Mouse (Mus musculus) T-helper 2 cell (primary cell): ENCODE measurements around the gene Zfp111.

Experiments used
- in situ Hi-C: fragments of 300-600 bp; cut with MboI, MseI; formaldehyde crosslinking; loops from one replicate; pipeline ENCODE4 v1.15.1; 2025; ENCODE audit warnings: high pct_unique_total_duplicates

The Zfp111 gene

DNA sequence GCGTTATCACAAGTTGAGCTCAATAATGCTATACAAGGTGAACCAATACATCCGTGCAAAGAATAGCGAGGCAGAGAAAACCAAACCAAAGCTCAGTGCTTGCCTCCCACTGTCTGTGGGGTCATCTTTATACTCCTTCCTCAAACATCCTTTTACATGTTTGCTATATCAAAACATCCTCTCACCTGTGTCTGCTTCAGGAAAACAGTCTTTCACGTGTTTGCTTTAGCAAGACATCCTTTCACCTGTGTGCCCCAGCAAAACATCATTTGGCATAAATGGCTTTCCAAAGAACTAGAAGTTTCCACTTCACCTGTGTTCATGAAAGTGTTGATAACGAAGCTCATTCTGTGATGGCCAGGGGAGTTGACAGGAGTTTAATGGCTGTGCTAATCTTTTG lies at the start of gene Zfp111:
Zfp111 (minus strand) TSS at position 101 of the 400 bp plus-strand sequence.
- in situ Hi-C loops = no loop called here

DNA sequence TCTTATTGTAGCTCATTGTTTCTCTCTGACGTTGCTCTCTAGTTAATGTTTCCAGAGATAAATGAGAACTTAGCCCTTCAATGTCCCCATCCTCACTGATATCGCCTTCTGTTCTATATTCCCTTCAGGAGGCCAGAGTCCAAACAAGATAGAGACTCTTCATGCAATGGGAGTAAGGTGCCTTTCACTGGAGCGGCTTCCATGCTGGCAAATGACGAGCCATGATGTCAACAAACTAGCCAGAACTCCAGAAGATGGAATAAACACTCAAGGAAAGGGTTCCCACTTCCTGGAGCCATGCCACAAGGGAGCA lies 48.7 kb upstream of the Zfp111 start:
- in situ Hi-C loops = no loop called here

DNA sequence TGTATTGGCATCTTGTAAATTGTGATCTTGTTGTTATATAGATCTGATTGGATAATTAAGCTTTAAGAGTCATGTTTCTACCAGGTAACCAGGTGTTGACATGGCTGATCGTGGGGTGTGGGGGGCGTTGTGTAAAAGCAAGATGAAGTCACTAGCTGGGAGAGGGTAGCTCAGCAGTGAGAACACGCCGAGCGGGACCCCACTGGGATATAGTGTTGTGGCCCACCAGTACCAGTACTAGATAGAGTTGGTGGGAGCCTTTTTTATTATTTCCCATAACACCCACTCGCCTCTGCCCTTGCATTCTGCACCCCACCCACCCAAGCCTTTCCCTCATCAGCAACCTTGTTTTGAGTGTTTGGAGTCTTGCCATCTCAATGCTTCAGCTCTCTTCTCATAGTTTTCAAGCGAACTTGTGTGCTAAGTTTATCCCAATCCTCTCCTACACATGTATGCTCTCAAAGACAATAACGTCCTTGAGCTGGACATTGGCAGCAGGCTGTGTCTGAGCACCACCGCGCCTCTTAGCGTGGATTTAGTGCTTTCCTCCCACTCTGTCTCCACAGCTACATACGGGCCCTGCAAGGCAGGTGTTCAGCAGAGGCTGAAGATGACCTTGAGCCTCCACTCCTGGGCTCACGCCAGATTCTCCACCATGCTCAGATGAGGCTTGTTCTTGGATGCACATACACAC lies 48.2 kb upstream of the Zfp111 start:
- in situ Hi-C loops = no loop called here

- in situ Hi-C loops = no loop called here
Observed at GRCm38 (mm10) chr7:24254633-24255474, 43.6 kb upstream of the Zfp111 start, which contains the start of gene Zfp108. Zfp108 (plus strand) TSS chr7:24254794.

DNA sequence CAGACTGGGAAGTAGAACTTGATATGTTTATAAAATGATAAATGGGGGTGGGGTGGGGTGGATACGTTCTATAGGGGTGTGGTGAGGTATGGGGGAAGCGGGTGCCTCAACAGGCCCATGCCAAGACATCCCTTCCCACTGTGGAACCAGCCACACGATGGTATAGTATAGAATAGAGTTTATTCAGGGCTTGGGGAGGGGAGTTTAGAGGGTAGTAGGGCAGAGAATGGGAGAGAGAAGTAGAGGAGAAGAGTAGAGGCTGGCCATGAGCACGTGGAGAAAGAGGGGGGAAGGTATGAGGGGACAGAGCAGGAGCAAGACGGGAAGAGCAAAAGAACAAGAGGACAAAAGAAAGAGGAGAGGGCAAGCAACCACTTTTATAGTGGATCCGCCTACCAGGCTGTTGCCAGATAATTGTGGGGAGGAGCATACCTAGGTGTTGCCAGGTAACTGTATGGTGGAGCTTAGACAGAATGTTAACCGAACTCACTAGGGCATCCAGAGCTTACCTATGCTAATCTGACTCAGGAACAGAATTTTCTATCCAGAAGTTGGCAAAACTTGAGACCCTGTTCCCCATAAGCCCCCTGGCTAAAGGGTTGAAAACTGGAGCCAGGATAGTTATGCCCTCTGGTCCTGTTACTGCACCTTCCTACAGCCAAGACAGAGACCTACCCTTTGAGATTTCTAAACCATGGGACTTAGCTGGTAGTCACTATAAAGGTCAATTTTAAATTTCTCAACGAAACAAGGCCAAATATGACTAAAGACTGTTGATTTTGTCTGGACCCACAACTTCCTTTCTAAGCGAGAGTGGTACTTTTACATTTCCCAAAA lies 42.8 kb upstream of the Zfp111 start:
- in situ Hi-C loops = no loop called here

DNA sequence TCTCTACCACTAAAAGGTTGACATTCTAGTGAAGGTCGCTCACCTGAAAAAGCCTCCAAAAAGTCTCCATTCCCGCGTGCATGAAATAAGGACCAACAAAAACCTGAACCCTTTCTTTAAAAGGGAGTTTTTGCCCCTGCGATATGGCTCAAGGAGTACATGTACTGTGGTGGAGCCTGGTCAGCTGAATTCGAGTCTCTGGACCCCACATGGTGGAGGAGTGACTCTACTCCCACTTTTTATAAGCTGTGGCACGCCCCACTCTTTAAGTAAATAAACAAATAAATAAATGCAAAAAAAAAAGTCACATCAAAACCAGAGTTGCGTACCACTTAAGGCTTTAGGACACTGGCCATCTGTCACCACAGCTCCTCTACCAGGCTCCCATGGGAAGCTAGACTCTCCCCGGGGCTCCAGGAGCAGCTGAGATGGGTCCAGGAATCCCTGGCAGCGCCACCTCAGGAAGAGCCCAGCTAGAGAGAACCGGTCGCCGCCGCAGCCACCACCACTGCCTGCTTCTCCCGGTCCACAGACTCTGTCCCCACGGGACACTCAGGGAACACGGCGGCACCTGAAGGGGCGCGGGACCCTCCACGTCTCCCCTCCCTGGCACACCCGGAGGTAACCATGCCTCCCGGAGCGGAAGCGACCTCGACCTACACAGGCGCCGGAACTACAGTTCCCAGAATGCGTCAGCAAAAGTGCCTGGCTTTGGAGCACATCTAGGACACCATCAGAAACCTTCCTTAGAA lies 26.0 kb upstream of the Zfp111 start, which contains the start of gene Zfp109:
Zfp109 (minus strand) TSS at position 521 of the 752 bp plus-strand sequence.
- in situ Hi-C loops = no loop called here

DNA sequence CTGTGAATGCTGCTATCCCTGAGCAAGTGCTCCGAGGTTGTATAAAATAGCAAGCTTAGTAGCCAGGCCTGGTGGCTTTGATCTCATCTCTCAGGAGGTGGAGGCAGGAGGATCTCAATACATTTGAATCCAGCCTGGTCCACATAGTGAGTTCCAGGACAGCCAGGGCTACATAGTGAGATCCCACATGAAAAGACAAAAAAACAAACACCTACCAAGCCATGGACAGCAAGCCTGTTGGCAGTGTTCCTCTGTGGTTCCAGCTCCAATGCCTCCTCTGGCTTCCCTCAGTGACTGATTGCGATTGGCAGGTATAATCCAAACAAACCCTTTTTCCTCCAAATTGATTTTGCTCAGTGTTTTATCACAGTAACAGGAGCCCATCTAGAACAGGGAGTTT lies 947 bp downstream of the Zfp111 start:
- in situ Hi-C loops = no loop called here

DNA sequence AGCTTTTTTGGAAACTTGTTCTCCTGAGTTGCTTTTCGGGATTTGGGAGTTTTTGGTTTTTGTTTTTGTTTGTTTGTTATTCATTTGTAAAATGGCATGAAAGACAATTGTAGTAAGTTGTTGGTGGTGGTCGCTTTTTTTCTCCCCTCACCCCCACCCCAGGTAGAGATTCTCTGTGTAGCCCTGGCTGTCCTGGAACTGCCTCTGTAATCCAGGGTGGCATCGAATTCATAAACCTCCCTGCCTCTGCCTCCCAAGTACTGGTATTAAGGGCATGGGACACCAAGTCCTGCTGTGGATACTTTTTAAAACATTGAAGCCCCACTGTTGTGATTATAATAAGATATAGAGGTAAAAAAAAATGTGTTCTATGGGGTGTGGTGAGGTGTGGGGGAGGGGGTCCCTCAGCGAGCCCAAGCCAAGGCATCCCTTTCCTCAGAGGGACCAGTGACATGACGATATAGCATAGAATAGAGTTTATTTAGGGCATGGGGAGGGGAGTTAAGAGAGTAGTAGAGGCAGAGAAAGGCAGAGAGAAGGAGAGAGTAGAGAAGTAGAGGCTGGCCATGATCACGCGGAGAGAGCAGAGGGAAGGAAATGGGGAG lies 2.9 kb downstream of the Zfp111 start:
- in situ Hi-C loops = no loop called here

DNA sequence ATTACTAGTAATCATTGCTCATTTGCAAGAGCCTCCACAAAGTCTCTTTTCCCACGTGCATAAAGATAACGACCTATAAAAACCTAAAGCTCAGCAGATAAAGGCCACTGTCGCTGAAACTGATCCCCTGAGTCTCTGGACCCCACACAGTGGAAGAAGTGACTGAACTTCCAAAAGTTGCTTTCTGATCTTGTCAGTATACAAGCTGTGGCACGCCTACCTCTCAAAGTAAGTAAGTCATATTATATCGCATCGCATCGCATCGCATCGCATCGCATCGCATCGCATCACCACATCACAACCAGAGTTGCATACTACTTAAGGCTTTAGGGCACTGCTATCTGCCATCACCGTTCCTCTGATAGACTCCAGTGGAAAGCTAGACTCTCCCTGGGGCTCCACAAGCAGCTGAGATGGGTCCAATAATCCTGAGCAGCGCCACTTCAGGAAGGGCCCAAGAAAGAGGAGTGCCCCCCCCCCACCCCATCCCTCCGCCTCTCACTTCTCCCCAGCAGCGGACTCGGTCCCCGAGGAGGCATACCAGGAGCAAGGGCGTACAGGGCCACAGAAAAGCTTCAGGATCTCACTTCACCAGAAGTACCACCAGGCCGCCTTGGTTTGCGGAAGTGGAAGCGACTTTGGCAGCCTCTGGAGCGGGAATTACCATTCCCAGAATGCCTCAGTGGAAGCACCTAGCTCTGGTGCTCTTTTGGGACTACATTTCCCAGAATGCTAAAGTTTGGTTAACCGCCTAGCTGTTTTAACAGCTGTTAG lies 3.6 kb downstream of the Zfp111 start:
- in situ Hi-C loops = no loop called here

DNA sequence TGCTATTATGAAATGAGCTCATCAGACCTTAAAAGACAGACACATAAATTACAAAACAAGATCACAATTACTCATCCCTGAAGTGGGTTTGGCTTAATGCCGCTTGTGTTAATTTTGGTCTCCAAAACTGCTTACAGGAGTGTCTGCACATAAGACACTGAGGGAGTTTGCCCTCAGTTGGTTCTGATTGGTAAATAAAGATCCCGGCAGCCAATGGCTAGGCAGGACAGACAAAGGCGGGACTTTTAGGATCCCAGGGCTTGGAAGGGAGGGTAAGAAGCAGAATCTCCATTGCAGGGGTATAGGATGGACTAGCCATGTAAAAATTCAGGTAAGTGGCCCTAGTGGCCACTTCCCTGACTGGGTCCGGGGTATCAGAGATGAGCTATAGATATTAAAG lies 14.3 kb downstream of the Zfp111 start:
- in situ Hi-C loops = no loop called here

- in situ Hi-C loops = no loop called here
Observed at GRCm38 (mm10) chr7:24193157-24193556, 18.1 kb downstream of the Zfp111 start.

- in situ Hi-C loops = no loop called here
Observed at GRCm38 (mm10) chr7:24191361-24191760, 19.9 kb downstream of the Zfp111 start.

GRCm38 (mm10) chr7:24189571-24189944 lies 21.7 kb downstream of the Zfp111 start:
- in situ Hi-C loops = no loop called here

DNA sequence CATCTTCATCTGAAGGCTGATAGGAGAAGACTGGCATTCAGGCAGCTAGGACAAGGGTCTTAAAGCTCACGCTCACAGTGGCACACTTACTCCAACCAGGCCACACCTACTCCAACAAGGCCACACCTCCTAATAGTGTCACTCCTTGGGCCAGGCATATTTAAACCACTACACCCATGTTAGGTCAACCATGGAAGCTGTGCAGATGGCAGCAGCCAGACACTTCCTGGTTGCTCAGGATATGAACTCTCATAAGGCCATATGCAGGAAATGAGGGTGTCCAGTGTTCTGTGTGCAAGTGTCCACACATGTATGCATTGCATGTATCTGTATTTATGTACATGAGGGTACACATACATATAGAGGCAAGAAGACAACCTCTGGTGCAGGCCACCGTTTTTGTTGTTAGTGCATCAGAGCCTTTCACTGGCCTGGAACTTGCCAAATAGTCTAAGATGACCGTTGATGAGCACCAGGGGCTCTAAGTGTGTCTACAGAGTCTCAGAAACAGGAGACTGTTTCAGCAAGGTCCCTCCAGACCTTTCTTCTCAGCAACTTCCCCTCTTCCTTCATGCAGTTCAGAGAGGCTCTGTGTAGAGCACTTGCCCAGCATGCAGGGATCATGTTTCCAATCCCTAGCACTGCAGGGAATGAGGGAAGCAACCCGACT lies 22.2 kb downstream of the Zfp111 start:
- in situ Hi-C loops = no loop called here

DNA sequence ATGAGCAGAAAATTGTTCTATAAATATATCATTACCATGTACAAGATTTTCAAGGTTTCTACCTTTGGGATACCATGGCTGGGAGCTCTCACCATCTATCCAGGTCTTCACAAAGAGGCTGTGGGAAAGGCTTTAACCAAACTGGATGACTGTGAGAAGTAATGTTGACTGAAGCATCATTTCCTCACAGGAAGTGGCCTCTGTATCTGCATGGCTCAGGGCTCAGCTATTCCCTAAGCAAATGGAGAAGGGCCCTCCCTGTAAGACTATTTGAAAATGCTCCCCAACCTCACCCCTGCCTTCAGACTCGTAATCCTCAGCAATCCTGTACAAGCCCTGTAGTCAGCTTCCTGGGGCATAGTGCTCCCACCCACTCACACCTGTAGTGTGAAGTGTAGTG lies 23.6 kb downstream of the Zfp111 start:
- in situ Hi-C loops = no loop called here

DNA sequence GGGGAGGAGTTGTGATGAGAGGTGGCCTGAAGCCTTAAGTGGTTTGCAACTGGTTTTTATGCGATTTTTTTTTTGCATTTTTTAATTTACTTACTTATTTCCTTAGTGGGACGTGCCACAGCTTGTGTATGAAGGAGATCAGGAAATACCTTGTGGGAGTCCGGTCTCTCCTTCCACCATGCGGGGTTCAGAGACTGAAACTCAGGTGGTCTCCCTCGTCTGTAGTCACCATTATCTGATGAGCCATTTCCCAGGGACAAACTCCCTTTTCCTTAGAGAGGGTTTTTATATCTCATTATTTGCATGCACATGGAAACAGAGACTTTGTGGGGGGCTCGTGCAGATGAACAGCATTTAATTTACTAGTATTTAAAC lies 35.9 kb downstream of the Zfp111 start:
- in situ Hi-C loops = no loop called here

DNA sequence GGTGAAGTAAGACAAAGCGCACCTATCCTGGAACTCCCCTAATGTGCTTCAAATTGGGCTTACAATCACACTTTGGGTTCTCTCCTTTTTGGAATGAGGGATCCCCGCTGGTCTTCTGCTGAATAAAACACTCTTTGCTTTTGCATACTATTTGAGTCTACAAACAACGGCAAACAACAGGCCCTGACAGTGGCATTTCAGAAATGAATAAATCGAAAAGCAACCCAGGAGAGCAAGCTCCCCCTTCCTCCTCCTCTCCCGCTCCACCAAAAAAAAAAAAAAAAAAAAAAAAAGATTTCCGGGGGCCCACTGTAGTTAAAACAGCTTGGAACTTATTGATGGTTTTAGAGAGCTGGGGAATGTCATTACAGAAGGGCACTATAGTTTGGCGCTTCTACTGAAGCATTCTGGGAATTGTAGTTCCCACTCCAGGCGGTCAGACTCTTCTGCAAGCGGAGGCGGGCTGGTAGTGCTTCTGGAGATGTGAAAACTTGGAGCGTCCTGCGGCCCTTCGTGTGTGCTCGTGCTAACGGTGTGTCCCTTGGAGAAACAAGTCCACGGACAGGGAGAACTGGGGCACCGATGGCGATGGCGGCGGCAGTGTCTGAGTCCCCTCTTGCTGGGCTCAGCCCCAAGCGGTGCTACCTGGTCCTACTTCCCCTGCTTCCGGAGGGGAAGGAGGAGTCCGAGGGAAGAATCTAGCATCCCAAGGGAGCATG lies 36.5 kb downstream of the Zfp111 start, which contains the start of gene Zfp114:
Zfp114 (plus strand) TSS at position 443 of the 719 bp plus-strand sequence.
- in situ Hi-C loops = no loop called here

DNA sequence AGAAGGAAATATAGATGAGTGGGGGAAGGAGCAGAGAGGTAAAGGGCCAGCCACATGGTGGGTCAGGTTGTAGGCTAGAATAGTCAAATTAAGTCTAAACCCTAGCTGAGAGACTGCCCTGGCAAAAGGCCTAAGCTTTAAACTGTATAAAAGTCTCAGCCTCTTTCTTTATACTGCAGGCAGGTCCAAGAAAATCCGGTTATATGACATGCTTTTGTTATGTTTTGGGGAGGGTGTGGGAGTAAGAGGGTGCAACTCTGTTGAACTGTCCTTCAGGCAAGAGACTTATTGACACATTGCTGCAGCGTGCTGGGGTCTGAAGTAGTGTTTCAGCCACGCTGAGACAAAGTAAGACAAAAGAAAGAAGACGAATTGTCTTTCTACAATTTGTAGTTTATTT lies 39.1 kb downstream of the Zfp111 start:
- in situ Hi-C loops = no loop called here

DNA sequence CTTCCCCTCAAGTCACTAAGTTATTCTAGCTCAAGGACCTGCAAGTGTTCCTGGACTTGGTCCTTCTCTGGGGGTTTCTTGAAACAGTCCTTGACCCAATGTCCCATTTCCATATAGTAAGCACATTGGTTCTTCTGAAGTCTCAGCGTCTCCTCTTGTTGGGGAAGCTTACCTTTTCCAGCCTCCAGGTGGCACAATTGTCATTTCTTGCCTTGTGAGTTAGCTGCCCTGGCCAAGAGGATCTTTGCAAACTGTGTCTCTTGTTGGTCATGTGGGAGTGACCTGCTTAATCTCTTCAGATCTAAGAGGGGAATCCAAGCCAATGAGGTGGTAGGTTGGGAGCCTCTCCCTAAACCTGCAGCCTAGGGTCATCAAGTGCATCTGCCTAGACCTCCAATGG lies 58.0 kb downstream of the Zfp111 start:
- in situ Hi-C loops = loop anchor here (10.0 kb wide), 1 partner anchor 132 kb away; no protein-coding TSS in a partner anchor
